Mouse (Mus musculus): ENCODE results near the gene Rngtt. TPM values are rescaled to one million over a fixed set of nuclear protein-coding genes. Genes with fewer than 3 reads are reported as not detected.
"Not testable (repeated sequence)": the region's sequence is repeated elsewhere in the genome, so short reads cannot be mapped to it uniquely, and the experiment has no call there.

The Rngtt gene
- polyA plus RNA-seq, 1 experiment from 2014 or later = 33.9 TPM

- ATAC-seq (ENCODE audit: low FRiP score) = no peak
- Histone ChIP-seq H3K9ac (no peak overlapping the region), H3K4me3 (replicated peaks) (no peak overlapping the region), H3K4me2 (no peak overlapping the region), H3K4me1 (no peaks in the 10 kb centered on the region), H3K9me3 (no peaks in the 10 kb centered on the region), H3K36me3 (replicated peaks) (no peaks in the 10 kb centered on the region), H3K27me3 (no peaks in the 10 kb centered on the region), H3K27ac (no peak overlapping the region)
- 92% methylated on average over 4 of the region's 4 CpGs for WGBS
These were observed 103.7 kb downstream of the Rngtt start for GRCm38 (mm10) chr4:33413791-33414190.

GRCm38 (mm10) chr4:33414781-33415180 lies 104.7 kb downstream of the Rngtt start:
- Histone ChIP-seq H3K4me3 (replicated peaks) (no peak overlapping the region), H3K27ac (no peak overlapping the region), H3K36me3 (replicated peaks) (no peaks in the 10 kb centered on the region), H3K9me3 (no peaks in the 10 kb centered on the region), H3K9ac (no peak overlapping the region), H3K4me2 (no peak overlapping the region), H3K4me1 (no peaks in the 10 kb centered on the region), H3K27me3 (no peaks in the 10 kb centered on the region)
- 63% methylated on average over 4 of the region's 4 CpGs for WGBS
- ATAC-seq (ENCODE audit: low FRiP score) = no peak

GRCm38 (mm10) chr4:33417391-33417790 lies 107.3 kb downstream of the Rngtt start:
- no peaks in the 10 kb centered on the region for H3K27me3 ChIP-seq
- H3K36me3 ChIP-seq (replicated peaks) = no peaks in the 10 kb centered on the region
- WGBS = 83% methylated on average over 4 of the region's 4 CpGs
- H3K4me3 ChIP-seq (replicated peaks) = no peak overlapping the region
- H3K9ac ChIP-seq = no peak overlapping the region
- H3K4me2 ChIP-seq = no peak overlapping the region
- no peaks in the 10 kb centered on the region for H3K4me1 ChIP-seq
- ATAC-seq (ENCODE audit: low FRiP score) = no peak
- H3K9me3 ChIP-seq = no peaks in the 10 kb centered on the region
- no peak overlapping the region for H3K27ac ChIP-seq

- no peak overlapping the region for H3K27ac ChIP-seq
- no peaks in the 10 kb centered on the region for H3K9me3 ChIP-seq
- no peak overlapping the region for H3K9ac ChIP-seq
- no peaks in the 10 kb centered on the region for H3K27me3 ChIP-seq
- H3K4me3 ChIP-seq (replicated peaks) = no peak overlapping the region
- ATAC-seq (ENCODE audit: low FRiP score) = no peak
- no peaks in the 10 kb centered on the region for H3K4me1 ChIP-seq
- WGBS = 87% methylated on average over 1 of the region's 1 CpGs
- no peak overlapping the region for H3K4me2 ChIP-seq
- no peaks in the 10 kb centered on the region for H3K36me3 ChIP-seq (replicated peaks)
These were observed 109.5 kb downstream of the Rngtt start for GRCm38 (mm10) chr4:33419644-33420043.

- Histone ChIP-seq H3K9ac (no peak overlapping the region), H3K4me1 (no peaks in the 10 kb centered on the region), H3K27me3 (no peaks in the 10 kb centered on the region), H3K36me3 (replicated peaks) (no peaks in the 10 kb centered on the region), H3K4me3 (replicated peaks) (no peak overlapping the region), H3K27ac (no peak overlapping the region), H3K4me2 (no peak overlapping the region), H3K9me3 (no peaks in the 10 kb centered on the region)
- ATAC-seq (ENCODE audit: low FRiP score) = no peak
- WGBS = 29% methylated on average over 4 of the region's 4 CpGs
These were observed 118.7 kb downstream of the Rngtt start for GRCm38 (mm10) chr4:33428856-33429255.

GRCm38 (mm10) chr4:33441864-33442263 lies 131.8 kb downstream of the Rngtt start:
- H3K27me3 ChIP-seq = no peaks in the 10 kb centered on the region
- WGBS = 92% methylated on average over 6 of the region's 6 CpGs

GRCm38 (mm10) chr4:33446265-33446664 lies 136.2 kb downstream of the Rngtt start:
- Histone ChIP-seq H3K4me1 (peaks cover 3% of the 10 kb centered on the region), H3K4me2 (no peak overlapping the region), H3K36me3 (replicated peaks) (no peaks in the 10 kb centered on the region), H3K27ac (no peak overlapping the region), H3K9ac (no peak overlapping the region), H3K27me3 (no peaks in the 10 kb centered on the region), H3K4me3 (replicated peaks) (no peak overlapping the region), H3K9me3 (no peaks in the 10 kb centered on the region)
- no peak for ATAC-seq (ENCODE audit: low FRiP score)
- over 99% methylated on average over 3 of the region's 3 CpGs for WGBS

More at GRCm38 (mm10) chr4:33441864-33442263, 131.8 kb downstream of the Rngtt start:
- Histone ChIP-seq H3K4me2 (no peak overlapping the region), H3K27ac (no peak overlapping the region), H3K36me3 (replicated peaks) (no peaks in the 10 kb centered on the region), H3K4me3 (replicated peaks) (no peak overlapping the region), H3K4me1 (no peaks in the 10 kb centered on the region), H3K9me3 (no peaks in the 10 kb centered on the region), H3K9ac (no peak overlapping the region)
- ATAC-seq (ENCODE audit: low FRiP score) = no peak

GRCm38 (mm10) chr4:33446881-33447280 lies 136.8 kb downstream of the Rngtt start:
- no peaks in the 10 kb centered on the region for H3K9me3 ChIP-seq
- H3K4me2 ChIP-seq = no peak overlapping the region
- 93% methylated on average over 3 of the region's 3 CpGs for WGBS
- no peaks in the 10 kb centered on the region for H3K36me3 ChIP-seq (replicated peaks)
- no peak overlapping the region for H3K4me3 ChIP-seq (replicated peaks)
- H3K4me1 ChIP-seq = peaks cover 3% of the 10 kb centered on the region
- no peaks in the 10 kb centered on the region for H3K27me3 ChIP-seq
- no peak overlapping the region for H3K27ac ChIP-seq
- H3K9ac ChIP-seq = no peak overlapping the region
- ATAC-seq (ENCODE audit: low FRiP score) = no peak

- H3K4me2 ChIP-seq; H3K4me1 ChIP-seq; ATAC-seq (ENCODE audit: low FRiP score); H3K9me3 ChIP-seq; H3K36me3 ChIP-seq (replicated peaks); H3K9ac ChIP-seq; H3K27me3 ChIP-seq; H3K4me3 ChIP-seq (replicated peaks); H3K27ac ChIP-seq: not testable (repeated sequence)
- 93% methylated on average over 8 of the region's 8 CpGs for WGBS
These were observed 140.2 kb downstream of the Rngtt start for GRCm38 (mm10) chr4:33450356-33450755.

GRCm38 (mm10) chr4:33459851-33460250 lies 149.7 kb downstream of the Rngtt start:
- no peak overlapping the region for H3K9ac ChIP-seq
- no peaks in the 10 kb centered on the region for H3K4me1 ChIP-seq
- no peak overlapping the region for H3K4me2 ChIP-seq
- no peak overlapping the region for H3K4me3 ChIP-seq (replicated peaks)
- 91% methylated on average over 3 of the region's 3 CpGs for WGBS
- H3K9me3 ChIP-seq = no peaks in the 10 kb centered on the region
- no peak overlapping the region for H3K27ac ChIP-seq
- H3K27me3 ChIP-seq = no peaks in the 10 kb centered on the region
- H3K36me3 ChIP-seq (replicated peaks) = peaks cover 5% of the 10 kb centered on the region; the same call in 1 of the 2 replicates
- no peak for ATAC-seq (ENCODE audit: low FRiP score)

GRCm38 (mm10) chr4:33464432-33464831 lies 154.3 kb downstream of the Rngtt start:
- whole genome bisulfite sequencing = 93% methylated on average over 1 of the region's 1 CpGs
- no peak for ATAC-seq (ENCODE audit: low FRiP score)
- H3K9ac ChIP-seq = no peak overlapping the region
- peaks cover 5% of the 10 kb centered on the region for H3K36me3 ChIP-seq (replicated peaks)
- H3K4me1 ChIP-seq = no peaks in the 10 kb centered on the region
- H3K4me2 ChIP-seq = no peak overlapping the region
- no peak overlapping the region for H3K4me3 ChIP-seq (replicated peaks)
- H3K9me3 ChIP-seq = no peaks in the 10 kb centered on the region
- H3K27ac ChIP-seq = no peak overlapping the region
- no peaks in the 10 kb centered on the region for H3K27me3 ChIP-seq

- Histone ChIP-seq H3K4me3 (replicated peaks) (no peak overlapping the region), H3K4me2 (no peak overlapping the region), H3K36me3 (replicated peaks) (peaks cover 5% of the 10 kb centered on the region), H3K4me1 (no peaks in the 10 kb centered on the region), H3K9ac (no peak overlapping the region; the same call in 1 of the 2 replicates), H3K27me3 (no peaks in the 10 kb centered on the region), H3K27ac (no peak overlapping the region), H3K9me3 (no peaks in the 10 kb centered on the region)
- 88% methylated on average over 3 of the region's 3 CpGs for WGBS
- ATAC-seq (ENCODE audit: low FRiP score) = no peak
These were observed 155.8 kb downstream of the Rngtt start for GRCm38 (mm10) chr4:33465871-33466270.

GRCm38 (mm10) chr4:33466970-33467399 lies 156.9 kb downstream of the Rngtt start:
- ATAC-seq (ENCODE audit: low FRiP score) = no peak
- Histone ChIP-seq H3K9me3 (no peaks in the 10 kb centered on the region), H3K4me2 (no peak overlapping the region), H3K27me3 (no peaks in the 10 kb centered on the region), H3K4me3 (replicated peaks) (no peak overlapping the region), H3K4me1 (no peaks in the 10 kb centered on the region), H3K9ac (no peak overlapping the region), H3K36me3 (replicated peaks) (peaks cover 5% of the 10 kb centered on the region), H3K27ac (no peak overlapping the region)
- WGBS = 89% methylated on average over 2 of the region's 2 CpGs
